Mouse (Mus musculus): ENCODE data around the gene Cct2.
"Not testable (repeated sequence)": the region's sequence is repeated elsewhere in the genome, so short reads cannot be mapped to it uniquely, and the experiment has no call there.

Gene Cct2

DNA sequence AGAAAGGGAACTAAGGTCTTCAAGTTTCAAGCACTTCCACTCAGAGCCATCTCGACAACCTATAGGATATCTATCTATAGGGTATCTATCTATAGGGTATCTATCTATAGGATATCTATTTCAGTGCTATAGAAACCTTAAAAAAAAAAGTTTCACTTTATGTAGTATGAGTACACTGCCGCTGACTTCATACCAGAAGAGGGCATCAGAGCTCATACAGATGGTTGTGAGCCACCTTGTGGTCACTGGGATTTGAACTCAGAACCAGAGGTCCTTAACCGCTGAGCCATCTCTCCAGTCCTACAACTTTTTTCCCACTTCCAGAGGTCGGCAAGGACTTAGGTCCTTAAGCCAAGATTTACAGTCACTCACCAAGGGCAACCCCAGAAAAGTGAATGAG lies 7.9 kb downstream of the Cct2 start:
- peak; percentile 22 for DNase-seq (ENCODE audit: low read depth, low spot score)

GRCm38 (mm10) chr10:117049961-117050597 lies 13.5 kb downstream of the Cct2 start:
- DNase-seq (ENCODE audit: low read depth, low spot score), result no peak

- DNase-seq (ENCODE audit: low read depth, low spot score), result no peak
Observed at GRCm38 (mm10) chr10:117049253-117049652, 14.4 kb downstream of the Cct2 start.

- DNase-seq (ENCODE audit: low read depth, low spot score), result no peak
Observed at GRCm38 (mm10) chr10:117045175-117046056, 18.2 kb downstream of the Cct2 start, which contains the start of gene Lrrc10. Gene Lrrc10, plus strand, starts transcription at chr10:117045341.

DNA sequence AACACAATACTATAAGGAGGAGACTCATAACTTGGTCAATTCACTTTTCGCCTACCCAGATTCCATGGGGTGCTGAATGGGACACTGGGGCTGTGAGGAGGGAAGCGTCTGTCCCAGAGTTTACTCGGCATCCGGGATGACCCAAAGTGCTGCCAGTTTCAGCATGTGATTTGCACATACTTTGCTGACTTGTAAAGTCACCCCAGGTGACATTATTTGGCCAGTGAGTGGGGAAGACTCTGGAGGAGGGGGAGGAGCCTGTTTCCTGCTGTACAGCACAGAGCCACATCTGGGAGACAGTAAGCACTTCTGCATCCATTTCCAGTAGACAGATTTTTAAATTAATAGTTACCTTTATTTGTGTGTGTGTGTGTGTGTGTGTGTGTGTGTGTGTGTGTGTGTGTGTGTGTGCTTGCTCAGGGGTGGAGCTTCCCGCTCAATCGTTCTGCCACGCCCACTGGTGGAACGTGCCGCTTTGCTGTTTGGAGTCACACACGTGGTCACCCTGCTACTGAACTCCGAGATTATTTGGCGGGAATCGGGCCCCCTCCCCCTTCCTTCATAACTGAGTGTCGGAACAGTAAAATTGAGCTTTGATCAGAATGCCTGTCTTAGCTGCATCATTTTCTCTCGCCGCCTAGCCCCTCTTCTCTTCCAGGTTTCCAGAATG lies 20.0 kb downstream of the Cct2 start:
- DNase-seq (ENCODE audit: low read depth, low spot score), result peak; percentile 78

GRCm38 (mm10) chr10:117042295-117042694 lies 21.3 kb downstream of the Cct2 start:
- DNase-seq (ENCODE audit: low read depth, low spot score), result no peak

- peak; percentile 35 for DNase-seq (ENCODE audit: low read depth, low spot score)
Observed at GRCm38 (mm10) chr10:117040355-117040754, 23.3 kb downstream of the Cct2 start.

GRCm38 (mm10) chr10:117033785-117034184 lies 29.8 kb downstream of the Cct2 start:
- peak; percentile 71 for DNase-seq (ENCODE audit: low read depth, low spot score)

- no peak for DNase-seq (ENCODE audit: low read depth, low spot score)
Observed at GRCm38 (mm10) chr10:117031160-117031559, 32.5 kb downstream of the Cct2 start.

GRCm38 (mm10) chr10:117026176-117026575 lies 37.4 kb downstream of the Cct2 start:
- no peak for DNase-seq (ENCODE audit: low read depth, low spot score)

DNA sequence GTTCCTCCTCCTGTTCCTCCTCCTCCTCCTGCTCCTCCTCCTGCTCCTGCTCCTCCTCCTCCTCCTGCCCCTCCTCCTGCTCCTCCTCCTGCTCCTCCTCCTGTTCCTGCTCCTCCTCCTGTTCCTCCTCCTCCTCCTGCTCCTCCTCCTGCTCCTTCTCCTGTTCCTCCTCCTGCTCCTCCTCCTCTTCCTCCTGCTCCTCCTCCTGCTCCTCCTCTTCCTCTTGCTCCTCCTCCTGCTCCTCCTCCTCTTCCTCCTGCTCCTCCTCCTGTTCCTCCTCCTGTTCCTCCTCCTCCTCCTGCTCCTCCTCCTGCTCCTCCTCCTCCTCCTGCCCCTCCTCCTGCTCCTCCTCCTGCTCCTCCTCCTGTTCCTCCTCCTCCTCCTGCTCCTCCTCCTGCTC lies 37.8 kb downstream of the Cct2 start:
- not testable (repeated sequence) for DNase-seq (ENCODE audit: low read depth, low spot score)

GRCm38 (mm10) chr10:117023693-117024092 lies 39.9 kb downstream of the Cct2 start:
- DNase-seq (ENCODE audit: low read depth, low spot score), result no peak

DNA sequence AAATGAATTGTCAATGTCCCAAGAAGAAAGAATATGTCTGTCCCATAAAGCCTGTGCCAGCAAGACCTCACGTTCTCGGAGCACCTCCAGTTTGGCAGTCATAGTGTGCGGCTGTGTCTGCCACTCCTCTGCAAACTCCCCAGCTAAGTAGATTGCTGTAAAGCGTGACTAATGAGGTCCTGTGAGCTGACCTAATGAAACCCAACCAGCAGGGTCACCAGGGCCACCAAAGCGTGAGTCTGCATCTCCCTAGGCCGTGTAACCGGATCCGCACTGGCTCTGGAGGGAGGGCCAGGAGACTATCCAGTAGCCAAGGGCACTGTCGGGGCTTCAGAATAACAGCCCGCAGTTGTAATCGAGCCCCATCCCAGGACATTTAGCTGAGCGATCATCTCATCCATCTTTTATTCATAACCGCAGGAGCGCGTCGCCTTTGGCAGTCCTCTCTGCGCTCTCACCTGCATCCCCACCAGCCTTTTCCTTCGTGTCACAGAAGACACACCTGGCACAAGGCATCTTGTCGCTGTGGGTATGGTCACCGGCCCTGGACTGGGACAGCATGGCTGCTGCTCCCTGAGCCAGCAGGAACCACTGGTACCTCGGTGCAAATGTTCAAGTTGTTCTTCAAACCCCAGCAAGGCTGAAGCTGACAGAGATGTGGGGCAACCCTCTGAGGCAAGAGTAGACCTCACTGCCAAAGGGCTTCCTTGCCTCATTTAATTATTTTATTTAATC lies 42.4 kb downstream of the Cct2 start:
- no peak for DNase-seq (ENCODE audit: low read depth, low spot score)

DNA sequence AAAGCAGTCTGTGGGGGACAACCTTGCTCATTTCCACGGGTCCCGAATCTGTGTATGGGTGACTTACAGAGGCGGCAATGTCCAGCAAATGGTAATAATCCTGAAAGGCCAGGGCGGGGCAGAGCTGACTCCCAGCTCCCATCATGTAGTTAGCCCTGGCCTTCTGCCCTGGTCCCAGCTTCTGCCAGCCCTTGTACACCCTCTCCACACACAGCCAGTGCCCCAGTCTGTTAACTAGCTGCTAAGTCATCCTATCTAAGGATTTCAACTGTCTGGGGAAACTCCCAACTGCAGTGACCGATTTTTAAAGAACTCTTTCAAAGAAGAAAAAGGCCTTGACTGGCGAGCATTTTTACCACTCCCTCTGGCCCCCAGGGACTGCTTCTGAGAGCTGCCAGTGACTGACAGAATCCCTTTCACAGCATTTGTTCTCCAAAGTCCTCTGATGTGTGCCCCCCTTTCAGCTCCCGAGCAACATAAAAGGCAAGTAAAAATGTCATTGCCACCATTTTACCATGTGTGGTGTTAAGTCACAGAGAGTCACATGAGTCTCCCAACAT lies 45.3 kb downstream of the Cct2 start:
- DNase-seq (ENCODE audit: low read depth, low spot score), result no peak

- DNase-seq (ENCODE audit: low read depth, low spot score), result no peak
Observed at GRCm38 (mm10) chr10:117014565-117014964, 49.0 kb downstream of the Cct2 start.

DNA sequence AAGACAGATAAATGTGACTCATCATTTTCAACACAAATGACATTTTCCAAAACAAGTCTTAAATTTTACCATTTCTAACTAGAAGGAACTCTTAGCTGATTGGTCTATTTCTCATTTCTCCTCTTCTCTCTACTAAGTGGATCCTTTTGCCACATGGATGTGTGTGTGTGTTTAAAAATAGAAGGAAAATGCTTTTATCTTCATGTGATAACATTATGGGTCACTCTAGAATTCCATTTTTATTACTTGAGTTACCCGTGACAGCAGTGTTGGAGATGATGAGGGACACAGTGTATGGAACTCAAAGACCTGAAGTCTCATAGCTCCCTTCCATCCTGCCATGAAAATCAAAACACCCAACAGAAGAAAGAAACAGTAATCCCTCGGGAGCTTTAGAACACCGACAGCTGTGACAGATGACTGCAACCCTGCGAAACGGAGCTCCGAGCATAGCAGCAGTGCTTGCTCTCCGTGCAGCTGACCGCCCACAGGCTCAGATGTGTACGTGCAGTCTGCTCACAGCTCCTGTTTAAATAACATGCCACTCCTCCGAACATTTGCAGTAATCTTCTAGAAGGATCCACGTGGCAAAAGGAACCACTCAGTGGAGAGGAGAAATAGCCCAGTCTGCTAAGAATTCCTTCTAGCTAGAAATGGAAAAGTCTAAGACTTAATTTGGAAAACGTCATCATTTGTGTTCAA lies 49.8 kb downstream of the Cct2 start:
- no peak for DNase-seq (ENCODE audit: low read depth, low spot score)

GRCm38 (mm10) chr10:117011047-117011446 lies 52.6 kb downstream of the Cct2 start:
- no peak for DNase-seq (ENCODE audit: low read depth, low spot score)

DNA sequence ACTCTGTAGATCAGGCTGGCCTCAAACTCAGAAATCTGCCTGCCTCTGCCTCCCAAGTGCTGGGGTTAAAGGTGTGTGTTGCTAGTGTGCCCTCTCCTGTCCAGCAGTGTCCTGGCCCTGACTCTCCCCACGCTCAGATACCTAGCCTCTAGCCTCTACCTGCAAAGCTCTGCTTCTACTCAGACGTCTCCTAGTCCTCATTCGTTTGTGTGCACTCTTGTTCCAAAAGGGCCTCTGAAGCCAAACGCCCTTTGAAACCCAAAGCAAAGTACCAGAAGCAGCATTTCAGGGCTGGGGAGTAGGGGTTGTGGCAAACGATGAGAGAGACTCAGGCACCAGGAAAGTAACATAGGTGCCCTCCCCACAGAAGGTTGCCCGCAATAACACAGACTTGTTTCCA lies 53.9 kb downstream of the Cct2 start:
- DNase-seq (ENCODE audit: low read depth, low spot score), result no peak

- no peak for DNase-seq (ENCODE audit: low read depth, low spot score)
Observed at GRCm38 (mm10) chr10:117005707-117006464, 57.7 kb downstream of the Cct2 start.

DNA sequence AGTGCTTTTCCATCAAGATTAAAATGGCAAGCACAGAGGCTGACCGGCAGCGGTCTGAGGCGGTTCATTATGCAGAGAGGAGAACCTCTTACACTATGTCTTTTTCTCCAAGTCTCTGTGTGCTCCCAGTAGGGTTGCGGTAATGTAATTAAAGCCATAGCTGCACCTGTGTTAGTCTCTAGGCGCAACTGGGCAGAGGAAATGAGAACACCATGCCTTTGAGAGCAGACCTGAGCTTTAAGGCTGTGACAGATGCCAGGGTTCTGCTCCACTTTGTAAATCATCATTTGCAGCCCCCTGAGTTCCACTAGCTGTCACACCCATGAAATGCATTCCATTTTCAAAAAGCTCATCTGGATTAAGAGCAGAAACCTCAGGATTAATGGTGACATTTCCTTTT lies 58.9 kb downstream of the Cct2 start:
- no peak for DNase-seq (ENCODE audit: low read depth, low spot score)

All from ES-CJ7 (cell line).